Mouse (Mus musculus) lung, adult 2 months (tissue): ENCODE data around the gene 5730522E02Rik.

Experiments
- CTCF ChIP-seq: fragments of 200-500 bp; IDR thresholded peaks from 2 replicates; pipeline ENCODE4 v1.5.1; 2011; ENCODE audit warnings: mild to moderate bottlenecking, low read length, control low read depth; ENCODE audit not compliant: insufficient read depth
- POLR2A ChIP-seq: fragments of 200-500 bp; IDR thresholded peaks from 2 replicates; pipeline ENCODE4 v1.6.1; 2011; ENCODE audit warnings: low read depth, mild to moderate bottlenecking, control low read depth, low read length, borderline replicate concordance; ENCODE audit errors: extremely low read depth

GRCm38 (mm10) chr11:25941504-25941903, 269.1 kb downstream of the 5730522E02Rik start:
- TF ChIP-seq CTCF, result no peak
- TF ChIP-seq POLR2A, result no peak
